Mouse (Mus musculus) olfactory bulb, adult 2 months (tissue): ENCODE measurements around the gene Enox1. TPM values are rescaled to one million over a fixed set of nuclear protein-coding genes. Genes with fewer than 3 reads are reported as not detected.

Experiments used
- H3K27ac ChIP-seq: fragments of 200-500 bp; 2 replicates; pipeline ENCODE4 v1.5.1; 2012; ENCODE audit warnings: low read depth, low read length; ENCODE audit not compliant: insufficient read depth
- H3K4me1 ChIP-seq: fragments of 200-500 bp; 2 replicates; pipeline ENCODE4 v1.6.1; 2012; ENCODE audit warnings: low read length; ENCODE audit not compliant: control insufficient read depth, insufficient read depth
- H3K4me3 ChIP-seq: fragments of 200-500 bp; 2 replicates; pipeline ENCODE4 v1.5.1; 2012; ENCODE audit warnings: mild to moderate bottlenecking, low read depth, low read length, moderate library complexity; ENCODE audit not compliant: insufficient read depth
- CTCF ChIP-seq: fragments of 200-500 bp; IDR thresholded peaks from 2 replicates; pipeline ENCODE4 v1.5.1; 2012; ENCODE audit warnings: low read depth, mild to moderate bottlenecking, low read length, moderate library complexity; ENCODE audit not compliant: insufficient read depth
- POLR2A ChIP-seq: fragments of 200-500 bp; IDR thresholded peaks from 2 replicates; pipeline ENCODE4 v1.6.1; 2012; ENCODE audit warnings: mild to moderate bottlenecking, low read depth, low read length, moderate library complexity; ENCODE audit not compliant: insufficient read depth
- WGBS: fragments of 180-500 bp; shearing (Covaris S2); methylation state at CpG from one replicate; pipeline ENCODE4 v1.1.7; 2018; 5-methylcytosine and 5-hydroxymethylcytosine counted together
- polyA plus RNA-seq: library from polyadenylated mRNA; stranded (reverse); fragments of >200 nt; gene quantifications from 2 replicates; pipeline ENCODE4 v1.2.4, GENCODE M21; 2012; ENCODE audit warnings: low replicate concordance; ENCODE audit not compliant: missing spikeins, insufficient read depth, insufficient read length

Enox1 gene
- polyA plus RNA-seq, 1 experiment: not detected

DNA sequence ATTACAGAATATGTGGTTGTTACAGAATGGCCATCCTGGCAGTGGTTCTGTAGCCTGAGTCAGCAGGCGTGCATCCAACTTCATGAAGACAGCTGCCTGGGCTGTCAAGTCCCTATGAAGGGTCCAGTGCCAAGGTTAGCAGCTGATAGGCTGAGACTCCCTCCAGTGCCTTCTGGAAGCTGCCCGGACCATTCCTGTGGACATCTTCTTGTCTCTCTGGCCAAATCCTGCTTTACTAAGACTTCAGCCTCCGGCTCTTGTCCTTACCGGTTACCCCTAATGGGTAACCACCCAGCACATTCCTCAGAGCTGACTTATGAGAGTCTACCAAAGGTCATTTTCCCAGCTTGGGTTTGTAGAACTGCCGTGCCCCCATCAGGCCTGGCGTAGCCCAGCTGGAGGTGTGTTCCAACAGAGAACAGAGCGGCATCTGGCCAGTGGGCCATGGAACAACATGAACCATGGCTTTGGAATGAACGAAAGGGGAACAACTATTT lies 328.4 kb downstream of the Enox1 start:
- WGBS: 75% methylated on average over 8 of the region's 8 CpGs
- TF ChIP-seq POLR2A (no peak), CTCF (no peak)

DNA sequence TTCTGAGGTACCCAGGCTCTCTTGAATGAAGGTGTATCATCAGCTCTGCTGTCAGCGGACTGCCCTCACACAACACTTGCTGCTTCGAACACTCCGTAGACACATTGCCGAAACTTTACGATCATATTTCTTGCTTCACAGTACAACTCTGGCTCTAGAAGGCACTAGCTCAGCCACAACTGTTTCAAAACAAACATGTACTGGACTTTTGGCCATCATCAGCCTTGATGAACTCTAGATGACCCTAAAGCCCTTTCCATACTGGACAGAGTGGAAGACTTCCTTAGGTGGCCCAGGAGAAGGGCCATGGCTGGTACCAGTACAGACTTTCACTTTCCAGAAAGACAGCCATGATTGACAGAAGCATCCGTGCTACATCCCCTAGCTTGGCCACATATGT lies 334.1 kb downstream of the Enox1 start:
- TF ChIP-seq CTCF: no peak
- no peak for TF ChIP-seq POLR2A
- Histone ChIP-seq H3K4me1 (no peaks in the 10 kb centered on the region), H3K27ac (no peak overlapping the region), H3K4me3 (no peak overlapping the region)
- WGBS: 99% methylated on average over 6 of the region's 6 CpGs

More for the DNA sequence above, 328.4 kb downstream of the Enox1 start:
- Histone ChIP-seq H3K27ac (no peak overlapping the region), H3K4me3 (no peak overlapping the region), H3K4me1 (peaks cover 5% of the 10 kb centered on the region; the same call in 1 of the 2 replicates)

DNA sequence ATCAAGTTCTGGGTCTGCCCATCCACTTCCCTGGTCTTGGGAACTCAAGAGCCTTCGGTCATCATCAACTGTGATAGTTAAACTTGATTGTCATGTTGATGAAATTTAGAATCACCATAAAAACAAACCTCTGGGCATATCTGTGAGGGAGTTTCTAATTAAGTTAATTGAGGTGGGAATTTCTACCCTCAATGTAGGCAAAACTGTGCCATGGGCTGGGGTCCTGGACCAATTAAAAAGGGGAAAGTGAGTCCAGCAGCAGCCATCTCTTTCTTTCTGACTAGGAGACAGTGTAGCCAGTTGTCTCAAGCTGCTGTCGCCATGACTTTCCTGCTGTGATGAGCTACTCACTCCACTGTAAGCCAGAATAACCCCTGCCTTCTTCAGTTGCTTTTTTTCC lies 335.2 kb downstream of the Enox1 start:
- WGBS: 95% methylated on average over 2 of the region's 2 CpGs
- no peak for TF ChIP-seq CTCF
- H3K27ac ChIP-seq: no peak overlapping the region
- no peak overlapping the region for H3K4me3 ChIP-seq
- H3K4me1 ChIP-seq: no peaks in the 10 kb centered on the region

DNA sequence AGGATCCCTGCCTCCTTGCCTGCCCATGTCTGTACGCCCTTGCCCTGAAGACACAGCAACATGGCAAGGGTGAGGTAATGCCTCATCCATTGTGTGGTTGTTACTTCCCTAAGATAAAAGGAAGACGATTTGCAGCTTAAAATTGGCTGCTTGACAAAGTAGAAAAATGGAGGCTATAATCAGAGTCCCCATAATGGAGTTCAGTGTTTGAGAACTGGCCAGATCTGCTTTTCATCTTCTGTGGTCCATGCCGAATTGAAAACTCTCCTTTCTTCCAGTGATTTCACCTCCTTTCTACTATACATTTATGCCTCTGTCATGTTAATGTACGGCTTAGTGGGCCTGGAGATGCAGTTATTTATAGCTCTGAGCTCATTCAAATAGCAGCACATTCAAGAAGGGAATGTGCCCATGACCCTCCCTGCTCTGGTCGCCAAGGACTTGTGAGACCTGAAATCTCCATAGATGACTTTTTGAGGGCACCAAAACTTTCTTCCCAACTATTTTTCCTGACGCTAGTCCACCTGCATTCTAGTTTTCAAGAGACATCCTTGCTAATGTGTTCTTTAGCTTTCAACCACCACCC lies 343.5 kb downstream of the Enox1 start:
- H3K4me3 ChIP-seq: no peak overlapping the region
- H3K4me1 ChIP-seq: peaks cover 6% of the 10 kb centered on the region
- H3K27ac ChIP-seq: no peak overlapping the region
- 51% methylated on average over 6 of the region's 6 CpGs for WGBS
- TF ChIP-seq CTCF: no peak
- TF ChIP-seq POLR2A: no peak

DNA sequence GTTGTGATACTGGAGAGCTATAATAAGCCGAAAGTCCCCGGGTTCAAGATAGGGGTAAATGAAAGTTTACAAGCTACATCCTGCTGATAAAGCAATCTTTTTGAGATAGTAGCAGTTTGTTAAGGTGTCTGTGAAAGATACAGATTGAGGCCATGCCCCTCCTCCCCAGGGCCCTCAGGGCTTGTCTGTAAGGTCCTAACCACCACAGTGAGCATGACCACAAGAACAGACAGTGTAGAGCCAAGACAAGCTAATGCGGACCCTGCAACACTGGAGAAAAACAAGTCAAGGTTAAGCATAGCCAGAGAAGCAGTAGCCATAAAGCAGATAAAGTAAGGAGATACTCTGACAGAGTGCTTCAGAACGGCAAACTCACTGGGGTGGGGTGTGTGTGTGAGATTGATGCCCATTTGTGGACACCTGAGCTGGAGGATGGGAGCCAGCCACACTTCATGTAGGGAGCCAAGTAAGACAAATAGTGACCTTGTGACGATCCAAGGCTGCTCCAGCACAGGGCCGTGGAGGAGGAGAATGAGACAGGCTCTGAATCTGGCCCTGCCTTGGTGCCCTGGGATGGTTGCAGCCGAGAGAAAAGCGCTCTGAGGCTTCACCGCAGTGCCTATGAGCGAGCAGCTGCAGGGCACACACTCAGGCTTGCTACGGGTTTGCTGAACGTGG lies 348.0 kb downstream of the Enox1 start:
- WGBS: 89% methylated on average over 12 of the region's 12 CpGs
- no peak for TF ChIP-seq POLR2A
- TF ChIP-seq CTCF: no peak
- Histone ChIP-seq H3K4me1 (peaks cover 6% of the 10 kb centered on the region), H3K27ac (no peak overlapping the region), H3K4me3 (no peak overlapping the region)

DNA sequence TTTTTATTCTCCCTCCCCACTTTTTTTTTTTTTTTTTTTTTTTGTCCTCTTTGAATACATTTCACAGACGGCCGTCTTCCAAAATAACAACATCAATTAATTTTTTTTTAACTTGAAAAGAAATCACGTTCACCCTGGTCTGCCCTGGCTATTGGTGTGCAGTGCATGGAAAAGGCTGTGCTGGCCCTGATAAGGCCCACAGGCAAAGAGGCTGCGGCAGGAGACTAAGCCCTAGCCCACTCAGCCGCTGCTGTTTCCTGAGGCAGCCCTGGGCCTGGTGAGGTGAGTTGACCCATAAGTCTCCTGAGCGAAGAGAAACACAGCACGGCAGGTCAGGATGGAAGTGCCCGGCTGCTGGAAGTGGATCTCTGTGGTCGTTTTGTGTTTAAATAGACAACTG lies 349.8 kb downstream of the Enox1 start:
- 81% methylated on average over 9 of the region's 9 CpGs for WGBS
- Histone ChIP-seq H3K4me3 (no peak overlapping the region), H3K27ac (no peak overlapping the region), H3K4me1 (peaks cover 3% of the 10 kb centered on the region; the same call in 1 of the 2 replicates)
- TF ChIP-seq CTCF (no peak), POLR2A (no peak)

DNA sequence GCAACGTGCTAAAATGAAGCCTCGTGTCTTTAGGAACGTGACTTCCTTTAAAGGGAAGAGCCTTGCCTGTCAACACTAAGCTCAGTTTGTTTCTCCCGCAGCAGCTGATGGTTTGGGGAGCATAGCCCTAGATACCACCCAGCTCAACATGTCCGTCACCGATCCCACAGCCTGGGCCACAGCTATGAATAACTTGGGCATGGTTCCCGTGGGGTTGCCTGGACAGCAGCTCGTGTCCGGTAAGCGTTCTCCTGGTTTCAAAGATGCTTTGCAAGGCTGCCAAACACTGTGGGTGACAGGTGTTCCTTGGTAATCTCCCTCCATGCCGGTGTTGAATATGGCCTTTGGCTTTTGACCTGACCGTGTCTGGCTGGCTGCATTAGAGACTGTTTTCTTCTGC lies 351.5 kb downstream of the Enox1 start:
- WGBS: 70% methylated on average over 12 of the region's 12 CpGs
- H3K4me3 ChIP-seq: no peak overlapping the region
- no peak overlapping the region for H3K27ac ChIP-seq
- H3K4me1 ChIP-seq: peaks cover 3% of the 10 kb centered on the region; the same call in 1 of the 2 replicates
- TF ChIP-seq CTCF (no peak), POLR2A (no peak)

DNA sequence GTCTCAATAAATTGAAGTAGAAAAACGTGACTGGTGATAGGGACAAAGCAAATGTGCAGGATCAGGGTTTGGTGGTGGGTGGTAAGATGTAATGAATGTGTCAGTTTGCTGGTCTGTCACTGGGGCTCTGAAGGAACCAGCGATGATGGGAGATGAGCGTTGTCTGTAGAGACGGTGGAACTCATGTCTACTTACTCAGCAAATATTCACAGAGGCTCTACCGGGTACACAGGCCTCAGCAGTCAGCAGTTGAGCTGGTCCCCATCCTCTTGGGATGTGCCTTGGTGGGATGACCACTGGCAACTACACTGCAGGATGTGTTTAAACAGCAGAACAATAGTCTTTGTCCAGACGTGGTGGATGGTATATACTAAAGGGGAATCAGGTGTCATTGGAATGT lies 352.5 kb downstream of the Enox1 start:
- TF ChIP-seq CTCF: no peak
- no peak for TF ChIP-seq POLR2A
- Histone ChIP-seq H3K4me1 (no peaks in the 10 kb centered on the region), H3K27ac (no peak overlapping the region), H3K4me3 (no peak overlapping the region)
- 90% methylated on average over 6 of the region's 6 CpGs for WGBS

DNA sequence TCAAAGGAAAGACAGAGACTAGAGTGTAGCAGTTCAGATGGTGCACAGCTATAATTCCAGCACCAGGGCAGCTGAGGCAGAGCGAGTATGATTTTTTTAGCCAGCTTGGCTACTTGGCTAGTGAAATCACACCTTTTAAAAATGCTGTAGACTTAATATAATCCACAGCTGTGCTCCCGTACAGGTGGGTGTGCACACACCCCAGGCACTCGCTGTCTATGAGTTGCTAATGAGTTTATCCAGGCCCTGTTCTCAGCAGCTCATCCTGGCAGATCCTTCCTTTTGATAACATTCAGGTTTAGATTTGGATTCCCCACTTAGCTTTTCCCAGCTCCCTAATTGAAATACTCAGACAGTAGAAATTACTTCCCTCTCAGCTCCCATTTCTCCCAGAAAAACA lies 353.4 kb downstream of the Enox1 start:
- WGBS: 90% methylated on average over 3 of the region's 3 CpGs
- Histone ChIP-seq H3K4me1 (no peaks in the 10 kb centered on the region), H3K4me3 (no peak overlapping the region), H3K27ac (no peak overlapping the region)
- TF ChIP-seq POLR2A (no peak), CTCF (no peak)
